Mouse (Mus musculus) spleen, adult 10 weeks (tissue): Measurements from ENCODE around the gene St8sia2. TPM values are rescaled to one million over a fixed set of nuclear protein-coding genes. Genes with fewer than 3 reads are reported as not detected.

Experiments used
- polyA plus RNA-seq: library from polyadenylated mRNA; stranded (reverse); fragments of 350-450 nt; fragmentation: Illumina TruSeq; extraction: RNeasy Lipid Tissue Mini Kit (QIAGEN cat#74804); gene quantifications from one replicate; pipeline ENCODE4 v1.2.3, GENCODE M21; 2015; ENCODE audit warnings: low replicate concordance; ENCODE audit not compliant: insufficient read depth

The St8sia2 gene
- polyA plus RNA-seq: 0.23 TPM

GRCm38 (mm10) chr7:74013601-74014175, at the start of gene St8sia2:
TSS of gene St8sia2 (minus strand) at chr7:74013690.

